Mouse (Mus musculus) cortical plate, adult 2 months (tissue): ENCODE results near the gene Zfp692.

ENCODE experiments used
- CTCF ChIP-seq: fragments of 200-500 bp; IDR thresholded peaks from 2 replicates; pipeline ENCODE4 v1.5.1; 2011; ENCODE audit warnings: mild to moderate bottlenecking, control low read depth, low read length; ENCODE audit not compliant: insufficient read depth; ENCODE audit errors: extremely low read depth
- POLR2A ChIP-seq: fragments of 200-500 bp; IDR thresholded peaks from 2 replicates; pipeline ENCODE4 v1.6.1; 2011; ENCODE audit warnings: mild to moderate bottlenecking, low read length, control low read depth; ENCODE audit not compliant: insufficient read depth; ENCODE audit errors: extremely low read depth

DNA sequence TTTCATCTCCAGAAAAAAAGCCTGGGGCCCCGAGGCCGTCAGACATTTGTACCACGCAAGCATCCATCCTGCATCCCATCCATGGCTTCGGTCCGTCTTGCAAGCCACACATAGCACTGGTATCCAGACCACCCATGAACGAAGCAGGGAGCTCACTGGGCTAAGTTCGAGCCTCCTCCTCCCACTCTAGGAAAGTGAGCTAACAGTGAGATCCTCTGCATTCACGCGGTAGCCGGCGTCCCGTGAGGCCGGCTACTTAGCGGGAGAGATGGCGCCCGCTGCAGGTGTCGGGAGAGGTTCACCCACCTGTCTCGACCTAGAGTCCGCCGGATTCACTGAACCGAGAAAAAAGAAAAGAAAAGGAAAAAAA, 23.0 kb downstream of the Zfp692 start:
- TF ChIP-seq CTCF (no peak), POLR2A (no peak)
